Mouse (Mus musculus) forebrain, embryonic 11.5 days (tissue): ENCODE measurements at regions not wholly inside any gene's neighbourhood (a gene's known extent, or its start where the extent isn't known, plus 50 kb on each side); places are given as distances from the start of the nearest gene placed in this dataset.

ENCODE experiments used
- ATAC-seq: fragments of 200-750 bp; cut with Nextera tagmentation; replicated peaks from 2 replicates; pipeline ENCODE4 v1.8.0; 2017; ENCODE audit warnings: moderate TSS enrichment; ENCODE audit not compliant: low FRiP score
- DNase-seq: peaks from one replicate; pipeline ENCODE4 v3.0.0-alpha.2; 2017; ENCODE audit warnings: low spot score
- H3K27ac ChIP-seq: fragments of 300-500 bp; sonication (generic); 2 replicates; pipeline ENCODE4 v1.5.1; 2014; ENCODE audit warnings: low read depth, low read length
- H3K27me3 ChIP-seq: fragments of 300-500 bp; sonication (generic); 2 replicates; pipeline ENCODE4 v1.6.1; 2014; ENCODE audit warnings: mild to moderate bottlenecking, low read length, mixed read lengths; ENCODE audit not compliant: control insufficient read depth, insufficient read depth
- H3K36me3 ChIP-seq: fragments of 300-500 bp; sonication (generic); 2 replicates; pipeline ENCODE4 v1.6.1; 2014; ENCODE audit warnings: mild to moderate bottlenecking, low read length, moderate library complexity, mixed read lengths; ENCODE audit not compliant: control insufficient read depth, insufficient read depth
- H3K4me1 ChIP-seq: fragments of 300-500 bp; sonication (generic); replicated peaks from 2 replicates; pipeline ENCODE4 v1.6.1; 2014; ENCODE audit warnings: low read length, mixed read lengths; ENCODE audit not compliant: control insufficient read depth, insufficient read depth
- H3K4me2 ChIP-seq: fragments of 300-500 bp; sonication (generic); 2 replicates; pipeline ENCODE4 v1.6.1; 2014; ENCODE audit warnings: low read depth, mild to moderate bottlenecking, low read length, moderate library complexity, mixed read lengths; ENCODE audit not compliant: severe bottlenecking
- H3K4me3 ChIP-seq: fragments of 300-500 bp; sonication (generic); 2 replicates; pipeline ENCODE4 v1.5.1; 2014; ENCODE audit warnings: low read depth, low read length
- H3K9ac ChIP-seq: fragments of 300-500 bp; sonication (generic); 2 replicates; pipeline ENCODE4 v1.6.1; 2014; ENCODE audit warnings: low read length
- H3K9me3 ChIP-seq: fragments of 300-500 bp; sonication (generic); 2 replicates; pipeline ENCODE4 v1.6.1; 2016; ENCODE audit warnings: low read length, mixed read lengths; ENCODE audit not compliant: control insufficient read depth
- whole genome bisulfite sequencing: fragments of 180-500 bp; shearing (Covaris S2); extraction: QIAGEN DNeasy Blood & Tissue Kit; methylation state at CpG from one replicate; pipeline ENCODE4 v1.1.7; 2014; 5-methylcytosine and 5-hydroxymethylcytosine counted together

DNA sequence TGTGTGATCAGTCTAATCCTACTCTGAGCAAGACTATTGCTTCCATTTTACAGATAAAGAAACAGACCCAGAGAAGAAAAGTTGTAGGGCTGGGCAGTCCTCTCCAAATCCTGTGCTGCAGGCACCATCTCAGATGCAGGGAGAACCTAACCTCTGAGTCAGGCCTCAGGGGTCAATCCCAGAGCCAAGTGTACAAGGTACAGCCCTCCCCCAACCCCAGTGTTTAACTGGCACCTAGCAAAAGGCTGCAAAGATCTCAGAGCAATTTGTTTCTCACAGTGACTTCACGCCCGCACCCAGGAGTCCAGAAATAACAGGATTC lies 464.8 kb downstream of the Ajap1 start:
- no peak for DNase-seq
- Histone ChIP-seq H3K27ac (no peak overlapping the region), H3K4me3 (no peak overlapping the region)

DNA sequence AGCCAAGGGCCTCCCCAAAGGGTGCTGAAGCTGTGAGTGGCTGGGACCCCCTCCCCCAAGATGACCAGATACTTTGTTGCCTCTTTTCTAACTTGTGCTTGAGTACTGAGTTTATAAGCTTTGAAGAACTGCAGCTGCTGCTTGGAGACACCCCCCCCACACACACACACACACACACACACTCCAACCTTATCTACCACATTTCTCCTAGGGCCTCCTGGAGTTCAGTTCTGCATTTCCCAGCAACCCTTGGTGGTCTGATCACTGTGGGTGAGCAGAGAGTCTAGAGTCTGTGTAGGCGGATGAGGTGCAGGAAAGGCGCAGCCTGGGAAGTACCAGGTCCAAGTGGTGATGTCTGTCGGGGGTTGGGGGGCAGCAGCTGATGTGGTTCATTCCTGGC lies 479.3 kb downstream of the Ajap1 start:
- Histone ChIP-seq H3K4me3 (no peak overlapping the region), H3K9ac (no peak overlapping the region), H3K27me3 (no peaks in the 10 kb centered on the region), H3K27ac (no peak overlapping the region), H3K36me3 (no peaks in the 10 kb centered on the region), H3K9me3 (no peaks in the 10 kb centered on the region), H3K4me1 (no peaks in the 10 kb centered on the region), H3K4me2 (no peak overlapping the region)
- no peak for DNase-seq
- 77% methylated on average over 3 of the region's 3 CpGs for WGBS
- no peak for ATAC-seq

More for the DNA sequence above, 464.8 kb downstream of the Ajap1 start:
- WGBS = 70% methylated on average over 2 of the region's 2 CpGs
- H3K9ac ChIP-seq = no peak overlapping the region
- H3K36me3 ChIP-seq = no peaks in the 10 kb centered on the region
- no peaks in the 10 kb centered on the region for H3K27me3 ChIP-seq
- ATAC-seq = peak; percentile 33; the same call in 1 of the 2 replicates
- peaks cover 4% of the 10 kb centered on the region; the same call in 1 of the 2 replicates for H3K4me1 ChIP-seq
- no peaks in the 10 kb centered on the region for H3K9me3 ChIP-seq
- no peak overlapping the region for H3K4me2 ChIP-seq

DNA sequence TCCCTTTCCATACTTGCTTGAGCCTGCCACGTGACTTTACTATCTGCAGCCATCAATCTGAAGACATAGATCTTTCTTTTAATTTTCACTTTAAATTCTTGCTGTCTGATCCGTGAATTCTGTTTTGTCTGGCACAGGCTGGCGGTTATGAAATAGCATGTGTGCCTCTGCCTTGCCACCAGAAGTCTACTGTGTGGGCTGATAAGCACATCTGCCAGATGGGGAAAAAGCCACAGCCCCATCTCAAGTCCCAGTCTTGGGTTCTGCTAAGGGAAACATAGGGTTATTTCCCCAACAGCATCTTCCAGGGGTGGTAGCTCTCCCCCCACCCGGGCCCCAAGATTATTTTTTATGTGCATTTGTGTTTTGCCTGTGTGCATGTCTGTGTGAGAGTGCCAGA lies 480.1 kb downstream of the Ajap1 start:
- no peak overlapping the region for H3K27ac ChIP-seq

DNA sequence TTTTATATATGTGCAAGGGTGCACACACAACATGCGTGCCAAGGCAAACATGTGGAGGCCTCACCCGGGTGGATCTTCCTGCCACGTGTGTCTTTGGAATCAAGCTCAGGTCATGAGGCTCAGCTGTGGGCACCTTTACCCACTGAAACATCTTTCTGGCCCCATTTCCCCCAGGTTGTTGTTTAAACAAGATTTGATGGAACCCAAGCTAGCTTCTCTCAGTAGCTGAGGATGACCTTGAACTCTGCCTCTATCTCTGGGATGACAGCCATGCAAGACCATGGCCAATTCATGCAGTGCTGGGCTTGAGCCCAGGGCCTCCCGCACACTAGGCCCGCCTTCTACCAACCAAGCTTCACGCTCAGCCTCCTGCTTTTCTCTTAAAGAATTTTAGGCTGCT lies 480.9 kb downstream of the Ajap1 start:
- Histone ChIP-seq H3K4me3 (no peak overlapping the region), H3K4me1 (no peaks in the 10 kb centered on the region), H3K4me2 (no peak overlapping the region), H3K9me3 (no peaks in the 10 kb centered on the region), H3K27ac (no peak overlapping the region), H3K36me3 (no peaks in the 10 kb centered on the region), H3K27me3 (no peaks in the 10 kb centered on the region), H3K9ac (no peak overlapping the region)
- DNase-seq (no peak), ATAC-seq (no peak)
- WGBS = 91% methylated on average over 6 of the region's 6 CpGs

More for the DNA sequence above, 480.1 kb downstream of the Ajap1 start:
- no peaks in the 10 kb centered on the region for H3K9me3 ChIP-seq
- WGBS = 84% methylated on average over 4 of the region's 4 CpGs
- DNase-seq (no peak), ATAC-seq (no peak)
- no peaks in the 10 kb centered on the region for H3K4me1 ChIP-seq
- no peaks in the 10 kb centered on the region for H3K27me3 ChIP-seq
- H3K9ac ChIP-seq = no peak overlapping the region
- no peaks in the 10 kb centered on the region for H3K36me3 ChIP-seq
- H3K4me2 ChIP-seq = no peak overlapping the region
- no peak overlapping the region for H3K4me3 ChIP-seq

DNA sequence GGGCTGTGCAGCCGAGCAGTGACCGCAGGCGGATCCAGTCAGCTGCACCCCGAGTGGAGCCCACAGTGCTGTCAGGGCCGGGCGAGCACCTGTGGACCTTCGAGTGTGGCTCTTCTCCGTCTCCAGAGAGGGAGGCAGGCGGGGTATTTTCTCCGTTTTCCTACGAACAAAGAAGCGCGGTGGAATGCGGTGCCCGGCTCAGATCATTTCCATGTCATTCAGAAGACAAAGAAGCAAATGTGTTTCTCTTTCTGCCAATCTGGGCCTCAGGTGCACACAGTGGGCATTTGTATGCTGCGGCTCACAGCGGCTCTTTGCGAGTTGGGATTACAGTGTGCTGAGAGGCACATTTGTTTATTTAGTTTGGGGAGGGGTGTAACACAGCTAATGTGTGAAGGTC lies 483.1 kb downstream of the Ajap1 start:
- no peak overlapping the region for H3K27ac ChIP-seq
- no peak overlapping the region for H3K4me3 ChIP-seq
- DNase-seq (no peak), ATAC-seq (no peak)
- no peaks in the 10 kb centered on the region for H3K4me1 ChIP-seq
- H3K27me3 ChIP-seq = no peaks in the 10 kb centered on the region
- 55% methylated on average over 18 of the region's 18 CpGs for WGBS
- no peak overlapping the region for H3K4me2 ChIP-seq
- H3K9ac ChIP-seq = no peak overlapping the region
- H3K36me3 ChIP-seq = no peaks in the 10 kb centered on the region
- no peaks in the 10 kb centered on the region for H3K9me3 ChIP-seq

DNA sequence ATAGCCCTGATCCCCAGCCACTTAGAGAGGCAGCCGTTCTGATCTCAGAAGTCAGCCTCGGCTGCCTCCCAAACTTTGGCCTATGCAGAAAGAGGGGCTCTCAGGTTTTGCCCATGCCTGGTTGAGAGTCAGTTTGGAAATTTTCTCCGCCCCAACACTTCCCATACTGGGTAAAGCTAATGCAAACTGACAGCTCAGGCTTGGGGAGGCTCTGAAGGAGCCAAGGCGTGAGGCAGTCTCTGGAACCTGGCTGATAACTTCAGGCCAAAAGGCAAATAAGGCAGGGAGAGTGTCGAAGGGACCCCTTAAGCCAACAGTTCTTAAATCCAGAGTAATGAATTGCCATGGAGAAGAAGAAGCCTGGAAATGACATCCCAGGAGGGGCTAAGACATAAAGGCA lies 485.4 kb downstream of the Ajap1 start:
- no peak overlapping the region for H3K4me3 ChIP-seq
- ATAC-seq = no peak
- no peak overlapping the region for H3K27ac ChIP-seq
- no peaks in the 10 kb centered on the region for H3K9me3 ChIP-seq
- H3K4me1 ChIP-seq = no peaks in the 10 kb centered on the region
- no peak for DNase-seq
- H3K4me2 ChIP-seq = no peak overlapping the region
- no peaks in the 10 kb centered on the region for H3K27me3 ChIP-seq
- no peaks in the 10 kb centered on the region for H3K36me3 ChIP-seq
- 85% methylated on average over 5 of the region's 5 CpGs for WGBS
- H3K9ac ChIP-seq = no peak overlapping the region

DNA sequence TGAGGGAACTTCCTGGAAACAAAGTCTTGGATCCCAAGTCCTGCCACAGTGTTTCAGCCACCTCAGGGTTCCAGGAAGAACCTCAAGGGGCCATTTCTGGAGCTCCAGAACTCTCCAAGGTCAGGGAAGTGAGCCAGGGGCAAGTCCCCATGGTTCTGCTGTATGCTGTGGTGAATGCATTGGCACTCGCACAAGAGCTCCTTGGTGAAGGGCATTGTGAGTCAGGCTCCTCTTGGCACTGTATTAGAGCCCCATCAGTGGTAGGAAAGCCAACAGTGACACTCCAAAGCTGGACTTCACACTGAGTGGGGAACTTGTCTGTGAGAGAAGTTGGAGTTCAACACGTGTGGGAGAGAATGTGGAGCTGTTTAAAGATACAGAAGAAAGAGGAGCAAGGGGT lies 486.0 kb downstream of the Ajap1 start:
- Histone ChIP-seq H3K27me3 (no peaks in the 10 kb centered on the region), H3K4me1 (no peaks in the 10 kb centered on the region), H3K4me2 (no peak overlapping the region), H3K9ac (no peak overlapping the region), H3K36me3 (no peaks in the 10 kb centered on the region), H3K9me3 (no peaks in the 10 kb centered on the region), H3K27ac (no peak overlapping the region), H3K4me3 (no peak overlapping the region)
- no peak for DNase-seq
- no peak for ATAC-seq
- 77% methylated on average over 2 of the region's 2 CpGs for WGBS

DNA sequence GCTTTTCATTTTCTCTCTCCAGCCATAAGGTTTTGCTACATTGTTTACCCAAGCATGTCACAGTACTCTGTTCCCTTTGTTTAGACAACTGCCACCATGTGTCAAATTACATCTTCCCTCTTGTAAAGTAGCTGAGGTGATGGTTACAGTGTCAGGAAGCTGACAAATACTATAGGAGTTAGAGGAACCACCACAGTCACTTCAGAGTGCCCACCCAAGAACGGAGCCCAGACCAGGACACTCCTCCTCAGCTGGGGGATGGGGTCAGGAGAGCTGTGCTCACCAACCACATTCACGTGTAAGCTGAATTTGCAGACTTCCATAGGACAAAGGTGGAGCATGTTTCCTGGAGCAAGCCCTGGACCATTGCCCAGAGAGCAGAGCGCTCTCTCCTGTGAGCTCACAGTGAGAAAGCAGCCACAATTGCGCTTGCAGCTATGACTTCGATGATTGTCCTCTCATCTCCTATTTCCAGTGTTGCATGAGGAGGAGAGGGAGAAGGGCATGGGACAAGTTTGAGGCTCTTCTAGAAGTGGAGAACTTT lies 487.5 kb downstream of the Ajap1 start:
- no peak overlapping the region for H3K27ac ChIP-seq
- H3K27me3 ChIP-seq = no peaks in the 10 kb centered on the region
- H3K9ac ChIP-seq = no peak overlapping the region
- no peak overlapping the region for H3K4me2 ChIP-seq
- 77% methylated on average over 5 of the region's 5 CpGs for WGBS
- DNase-seq (no peak), ATAC-seq (no peak)
- no peaks in the 10 kb centered on the region for H3K9me3 ChIP-seq
- no peaks in the 10 kb centered on the region for H3K36me3 ChIP-seq
- no peaks in the 10 kb centered on the region for H3K4me1 ChIP-seq
- H3K4me3 ChIP-seq = no peak overlapping the region

DNA sequence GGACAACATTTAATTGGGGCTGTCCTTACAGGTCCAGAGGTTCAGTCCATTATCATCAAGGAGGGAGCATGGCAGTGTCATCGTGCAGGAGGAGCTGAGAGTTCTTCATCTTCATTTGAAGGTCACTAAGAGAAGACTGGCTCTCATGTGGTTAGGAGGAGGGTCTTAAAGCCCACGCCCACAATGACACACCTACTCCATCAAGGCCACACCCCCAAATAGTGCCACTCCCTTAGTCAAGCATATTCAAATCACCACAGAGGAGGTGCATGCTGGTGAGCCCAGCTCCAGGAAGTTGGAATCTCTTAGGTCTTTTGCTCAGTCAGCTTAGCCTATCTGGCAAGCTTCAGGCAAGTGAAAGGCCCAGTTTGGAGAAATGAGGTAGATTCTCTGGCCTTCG lies 488.4 kb downstream of the Ajap1 start:
- H3K27ac ChIP-seq = no peak overlapping the region
- no peak for DNase-seq
- H3K9me3 ChIP-seq = no peaks in the 10 kb centered on the region
- H3K4me1 ChIP-seq = no peaks in the 10 kb centered on the region
- H3K36me3 ChIP-seq = no peaks in the 10 kb centered on the region
- H3K27me3 ChIP-seq = no peaks in the 10 kb centered on the region
- ATAC-seq = no peak
- no peak overlapping the region for H3K4me3 ChIP-seq
- H3K9ac ChIP-seq = no peak overlapping the region
- 82% methylated on average over 3 of the region's 3 CpGs for WGBS
- H3K4me2 ChIP-seq = no peak overlapping the region
